Mouse (Mus musculus): ENCODE data around the gene Fam227a.

Fam227a gene

DNA sequence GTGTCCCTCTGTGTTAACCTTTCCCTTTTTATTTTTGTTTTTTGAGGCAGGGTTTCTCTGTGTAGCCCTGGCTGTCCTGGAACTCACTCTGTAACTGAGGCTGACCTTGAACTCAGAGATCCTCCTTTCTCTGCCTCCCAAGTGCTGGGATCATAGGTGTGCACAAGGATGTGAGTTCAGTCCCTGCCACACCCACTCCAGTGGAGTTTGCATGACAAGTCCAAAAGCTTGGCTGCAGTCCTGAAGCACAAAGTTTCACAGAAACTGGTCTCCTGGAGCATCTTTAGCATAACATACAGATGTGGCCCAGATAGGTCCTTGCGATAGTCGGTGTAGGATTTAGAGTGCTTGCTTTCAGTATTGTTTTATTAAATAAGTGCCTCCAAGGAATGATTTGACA is 49.5 kb downstream of the Fam227a start:
- DNase-seq = no peak

GRCm38 (mm10) chr15:79608214-79608613 is 50.5 kb downstream of the Fam227a start:
- DNase-seq = no peak

GRCm38 (mm10) chr15:79607757-79608156 is 51.0 kb downstream of the Fam227a start:
- DNase-seq = no peak

- DNase-seq = no peak
These were observed 52.6 kb downstream of the Fam227a start for GRCm38 (mm10) chr15:79606161-79606560.

- no peak for DNase-seq
These were observed 53.6 kb downstream of the Fam227a start, which contains the start of gene Dmc1 for GRCm38 (mm10) chr15:79604990-79605665. Gene Dmc1 (minus strand): TSS chr15:79605109.

GRCm38 (mm10) chr15:79600176-79600575 is 58.6 kb downstream of the Fam227a start:
- DNase-seq = no peak

- DNase-seq = no peak
These were observed 60.0 kb downstream of the Fam227a start for GRCm38 (mm10) chr15:79598715-79599114.

- no peak for DNase-seq
These were observed 77.2 kb downstream of the Fam227a start for GRCm38 (mm10) chr15:79581581-79581980.

DNA sequence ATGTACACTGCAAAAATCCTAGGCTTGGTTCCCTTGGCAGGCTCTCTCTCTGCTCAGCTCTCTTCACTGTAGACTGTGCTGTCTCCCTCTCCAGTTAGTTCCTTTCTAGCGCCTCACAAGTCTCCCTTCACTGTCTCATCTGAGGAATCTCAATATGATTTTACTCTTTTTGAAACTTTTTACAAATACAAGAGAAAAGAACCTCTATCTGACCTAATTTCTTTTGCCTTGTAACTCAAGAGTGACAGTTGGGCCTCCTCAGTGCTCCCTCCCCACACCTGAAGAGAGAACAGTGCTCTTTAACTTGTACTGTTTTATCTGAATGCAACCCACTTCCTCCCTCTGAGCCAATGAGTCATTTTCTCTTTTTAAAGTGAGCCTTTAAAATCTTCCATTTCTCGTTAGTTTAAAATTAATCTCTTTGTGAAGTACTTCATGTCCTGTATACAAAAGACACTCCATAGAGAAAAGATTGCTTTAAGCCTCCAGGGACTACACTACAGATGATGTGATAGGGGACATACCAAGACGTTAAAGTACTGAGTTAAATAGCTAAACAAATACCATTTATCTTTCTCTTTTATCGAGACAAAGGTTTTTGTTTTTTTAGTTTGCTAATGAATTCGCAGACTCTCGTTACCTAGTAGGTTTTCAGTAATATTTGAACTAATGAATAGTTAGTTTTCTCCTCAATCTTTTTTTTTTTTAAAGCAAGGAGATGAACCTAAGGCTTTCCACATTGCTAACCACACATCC is 80.9 kb downstream of the Fam227a start:
- DNase-seq = no peak

DNA sequence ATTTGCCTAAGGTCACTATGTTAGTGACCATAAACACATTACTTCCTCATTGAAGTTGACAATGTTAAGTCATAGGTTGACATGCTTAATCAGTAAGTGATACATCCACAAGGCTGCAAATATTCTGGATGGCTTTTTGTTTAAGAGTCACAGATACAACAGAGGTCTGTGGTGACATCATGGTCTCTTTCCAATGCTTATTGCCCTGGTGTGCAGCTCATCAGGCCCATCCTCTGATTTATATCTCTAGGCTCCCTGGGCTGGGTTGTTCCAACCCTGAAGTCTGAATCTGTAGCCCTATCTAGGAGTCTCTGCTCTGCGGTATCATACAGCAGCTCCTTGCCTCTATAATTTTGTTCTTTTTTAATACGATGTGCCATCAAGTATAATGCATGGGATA is 81.8 kb downstream of the Fam227a start:
- no peak for DNase-seq

- no peak for DNase-seq
These were observed 83.1 kb downstream of the Fam227a start for GRCm38 (mm10) chr15:79575543-79576222.

DNA sequence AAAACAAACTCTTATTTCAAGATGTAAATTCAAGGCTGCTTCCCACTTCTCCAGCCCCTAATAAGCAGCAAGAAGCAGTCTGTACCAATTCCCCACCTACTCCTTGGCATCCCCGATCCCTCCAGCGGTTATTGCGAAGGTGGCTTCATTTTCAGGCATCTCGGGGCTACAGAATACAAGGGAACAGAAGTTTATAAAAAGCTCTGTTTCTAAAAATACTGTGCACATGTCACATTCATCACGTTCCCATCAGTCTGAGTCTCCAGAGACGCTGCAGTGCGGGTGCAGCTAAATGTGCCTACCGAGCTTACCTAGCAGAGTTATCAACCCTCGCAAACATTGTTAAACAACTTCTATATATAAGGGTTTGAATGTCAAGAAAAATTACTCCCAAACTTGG is 96.3 kb downstream of the Fam227a start:
- no peak for DNase-seq

DNA sequence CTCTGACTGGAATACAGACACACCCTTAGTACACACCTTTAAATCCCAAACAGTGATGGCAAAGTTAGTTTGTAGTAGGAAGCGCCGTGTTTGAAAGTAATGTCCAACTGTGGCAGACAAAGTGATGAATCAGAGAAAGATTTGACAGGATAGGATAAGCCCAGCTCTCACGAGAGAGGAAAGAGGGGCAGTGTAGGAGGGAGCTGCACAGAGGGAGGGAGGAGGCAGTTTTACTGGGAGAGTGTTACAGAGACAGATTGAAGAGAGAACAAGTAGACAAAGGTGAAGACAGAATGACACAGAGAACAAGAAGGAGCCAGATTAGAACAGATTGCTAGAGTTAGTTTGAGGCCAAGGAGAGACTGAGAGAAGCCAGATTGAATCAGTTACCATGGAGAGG is 99.1 kb downstream of the Fam227a start:
- DNase-seq = no peak
